Mouse (Mus musculus): Measurements from ENCODE around the gene Xrcc5. TPM values are rescaled to one million over a fixed set of nuclear protein-coding genes. Genes with fewer than 3 reads are reported as not detected.

The Xrcc5 gene
- polyA plus RNA-seq, 1 experiment from 2014 or later = 72.0 TPM

DNA sequence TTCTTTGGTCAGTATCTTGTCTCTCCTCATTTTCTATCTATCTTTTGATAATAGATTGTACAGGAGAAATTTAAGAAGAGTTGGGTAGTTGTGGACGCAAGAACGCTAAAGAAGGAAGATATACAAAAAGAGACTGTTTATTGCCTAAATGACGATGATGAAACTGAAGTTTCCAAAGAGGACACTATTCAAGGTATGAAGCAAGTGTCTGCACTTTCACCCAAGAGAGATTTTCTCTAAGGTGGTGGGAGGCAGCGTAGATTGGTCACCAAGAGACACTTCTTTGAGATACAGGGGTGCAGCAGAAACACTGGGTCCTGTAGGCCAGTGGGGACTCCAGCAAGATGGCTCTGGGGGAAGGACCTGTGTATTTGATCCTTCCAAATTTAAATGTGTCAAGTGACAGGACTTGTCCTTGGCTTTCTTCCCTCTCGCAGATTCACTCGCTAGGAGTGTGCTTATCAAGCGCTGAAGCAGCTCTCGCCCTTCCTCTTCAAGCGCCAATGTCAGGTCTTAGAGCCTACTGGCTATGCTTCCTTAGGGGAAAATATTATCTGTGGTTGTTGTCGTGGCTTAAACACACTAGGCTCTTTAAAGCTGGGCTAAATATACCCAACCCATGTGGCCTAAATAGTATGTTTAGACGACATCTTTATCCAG lies 19.1 kb downstream of the Xrcc5 start:
- WGBS = 96% methylated on average over 11 of the region's 11 CpGs
- Histone ChIP-seq H3K4me1 (ENCODE audit: control insufficient read depth, insufficient read depth, low read length) (no peaks in the 10 kb centered on the region), H3K36me3 (ENCODE audit: control insufficient read depth, insufficient read depth, low read length) (peaks cover 63% of the 10 kb centered on the region), H3K9me3 (ENCODE audit: control insufficient read depth, low read length) (no peaks in the 10 kb centered on the region), H3K9ac (ENCODE audit: low read depth, low read length) (no peak overlapping the region), H3K27me3 (ENCODE audit: control insufficient read depth, insufficient read depth, low read length) (no peaks in the 10 kb centered on the region), H3K27ac (ENCODE audit: low read depth, low read length) (no peak overlapping the region), H3K4me3 (ENCODE audit: low read length) (no peak overlapping the region), H3K4me2 (replicated peaks; ENCODE audit: low read depth, low read length) (no peak overlapping the region)
- ATAC-seq (ENCODE audit: low FRiP score, low TSS enrichment) = no peak

GRCm38 (mm10) chr1:72334807-72335206 lies 27.6 kb downstream of the Xrcc5 start:
- no peak overlapping the region for H3K4me2 ChIP-seq (replicated peaks; ENCODE audit: low read depth, low read length)
- H3K27ac ChIP-seq (ENCODE audit: low read depth, low read length) = no peak overlapping the region
- no peaks in the 10 kb centered on the region for H3K27me3 ChIP-seq (ENCODE audit: control insufficient read depth, insufficient read depth, low read length)
- peaks cover 51% of the 10 kb centered on the region for H3K36me3 ChIP-seq (ENCODE audit: control insufficient read depth, insufficient read depth, low read length)
- no peak overlapping the region for H3K9ac ChIP-seq (ENCODE audit: low read depth, low read length)
- no peaks in the 10 kb centered on the region for H3K4me1 ChIP-seq (ENCODE audit: control insufficient read depth, insufficient read depth, low read length)
- ATAC-seq (ENCODE audit: low FRiP score, low TSS enrichment) = no peak
- 94% methylated on average over 11 of the region's 11 CpGs for WGBS
- H3K4me3 ChIP-seq (ENCODE audit: low read length) = no peak overlapping the region
- H3K9me3 ChIP-seq (ENCODE audit: control insufficient read depth, low read length) = no peaks in the 10 kb centered on the region

DNA sequence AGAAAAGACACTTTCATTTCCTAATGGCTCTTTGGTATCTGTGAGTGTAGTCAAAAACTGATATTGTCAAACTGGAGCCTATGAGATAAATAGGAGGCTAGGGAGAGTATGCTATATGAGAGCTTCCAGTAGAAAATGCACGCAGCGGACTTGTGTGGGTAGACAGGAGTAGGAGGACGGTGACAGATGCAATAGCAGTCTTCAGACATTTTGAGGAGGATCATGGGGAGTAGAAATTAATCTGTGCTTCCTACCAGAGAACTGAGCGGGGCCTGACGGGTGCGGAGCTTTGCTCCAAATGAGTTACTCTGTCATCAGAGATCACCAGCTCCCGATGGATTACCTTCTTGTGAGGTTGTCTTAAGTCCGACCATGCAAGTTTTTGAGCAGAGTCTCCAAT lies 29.6 kb downstream of the Xrcc5 start:
- H3K4me3 ChIP-seq (ENCODE audit: low read length) = no peak overlapping the region
- no peaks in the 10 kb centered on the region for H3K27me3 ChIP-seq (ENCODE audit: control insufficient read depth, insufficient read depth, low read length)
- H3K9ac ChIP-seq (ENCODE audit: low read depth, low read length) = no peak overlapping the region
- H3K4me1 ChIP-seq (ENCODE audit: control insufficient read depth, insufficient read depth, low read length) = no peaks in the 10 kb centered on the region
- no peak for ATAC-seq (ENCODE audit: low FRiP score, low TSS enrichment)
- peaks cover 56% of the 10 kb centered on the region for H3K36me3 ChIP-seq (ENCODE audit: control insufficient read depth, insufficient read depth, low read length)
- no peak overlapping the region for H3K27ac ChIP-seq (ENCODE audit: low read depth, low read length)
- 94% methylated on average over 8 of the region's 8 CpGs for WGBS
- H3K9me3 ChIP-seq (ENCODE audit: control insufficient read depth, low read length) = no peaks in the 10 kb centered on the region
- no peak overlapping the region for H3K4me2 ChIP-seq (replicated peaks; ENCODE audit: low read depth, low read length)

DNA sequence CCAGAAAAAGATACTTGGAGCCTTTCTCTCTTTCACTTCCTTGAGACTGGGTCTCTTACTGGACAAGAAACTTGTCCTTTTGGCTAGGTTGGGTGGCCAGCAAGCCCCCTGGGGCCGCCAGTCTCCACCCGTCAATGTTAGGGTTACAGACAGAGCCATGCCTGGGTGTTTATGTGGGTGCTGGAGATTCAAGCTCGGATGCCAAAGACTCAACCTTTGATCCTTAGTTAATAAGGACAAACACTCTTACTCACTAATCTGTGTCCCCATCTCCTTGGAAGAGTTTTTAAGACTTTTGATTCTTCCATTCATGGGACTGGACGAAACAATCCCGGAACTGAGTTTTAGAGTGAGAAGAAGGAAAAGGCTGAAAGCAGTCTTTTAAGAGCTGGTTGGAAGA lies 31.1 kb downstream of the Xrcc5 start:
- Histone ChIP-seq H3K9ac (ENCODE audit: low read depth, low read length) (no peak overlapping the region), H3K4me2 (replicated peaks; ENCODE audit: low read depth, low read length) (no peak overlapping the region), H3K4me1 (ENCODE audit: control insufficient read depth, insufficient read depth, low read length) (no peaks in the 10 kb centered on the region), H3K9me3 (ENCODE audit: control insufficient read depth, low read length) (no peaks in the 10 kb centered on the region), H3K27me3 (ENCODE audit: control insufficient read depth, insufficient read depth, low read length) (no peaks in the 10 kb centered on the region), H3K27ac (ENCODE audit: low read depth, low read length) (no peak overlapping the region), H3K4me3 (ENCODE audit: low read length) (no peak overlapping the region), H3K36me3 (ENCODE audit: control insufficient read depth, insufficient read depth, low read length) (peaks cover 62% of the 10 kb centered on the region)
- 92% methylated on average over 5 of the region's 5 CpGs for WGBS
- ATAC-seq (ENCODE audit: low FRiP score, low TSS enrichment) = no peak

DNA sequence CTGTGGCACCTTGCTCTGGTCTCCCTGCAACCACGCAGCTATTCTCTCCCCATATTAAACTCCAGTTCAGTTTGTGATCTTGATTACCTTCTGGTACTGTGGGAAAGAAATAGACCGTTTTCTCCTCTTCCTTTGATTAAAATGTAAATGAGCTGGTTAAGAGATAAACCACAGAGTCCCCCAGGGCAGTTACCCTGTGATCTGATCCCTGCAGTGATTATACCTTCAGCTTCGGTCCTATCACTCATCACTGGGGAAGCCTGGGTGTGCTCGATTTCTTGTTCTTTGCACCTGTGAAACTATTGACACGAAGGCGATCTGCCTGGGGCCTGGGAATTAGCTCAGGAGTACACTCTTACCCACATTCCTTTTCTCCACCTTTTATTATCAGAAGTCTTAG lies 40.7 kb downstream of the Xrcc5 start:
- Histone ChIP-seq H3K36me3 (ENCODE audit: control insufficient read depth, insufficient read depth, low read length) (peaks cover 52% of the 10 kb centered on the region), H3K4me3 (ENCODE audit: low read length) (no peak overlapping the region), H3K4me2 (replicated peaks; ENCODE audit: low read depth, low read length) (no peak overlapping the region), H3K4me1 (ENCODE audit: control insufficient read depth, insufficient read depth, low read length) (no peaks in the 10 kb centered on the region), H3K27ac (ENCODE audit: low read depth, low read length) (no peak overlapping the region), H3K27me3 (ENCODE audit: control insufficient read depth, insufficient read depth, low read length) (no peaks in the 10 kb centered on the region), H3K9me3 (ENCODE audit: control insufficient read depth, low read length) (no peaks in the 10 kb centered on the region), H3K9ac (ENCODE audit: low read depth, low read length) (no peak overlapping the region)
- 64% methylated on average over 6 of the region's 6 CpGs for WGBS
- ATAC-seq (ENCODE audit: low FRiP score, low TSS enrichment) = no peak

- H3K36me3 ChIP-seq (ENCODE audit: control insufficient read depth, insufficient read depth, low read length) = peaks cover 16% of the 10 kb centered on the region; the same call in 1 of the 2 replicates
- WGBS = 94% methylated on average over 2 of the region's 2 CpGs
These were observed 47.6 kb downstream of the Xrcc5 start for GRCm38 (mm10) chr1:72354856-72355255.

GRCm38 (mm10) chr1:72358216-72358615 lies 51.0 kb downstream of the Xrcc5 start:
- Histone ChIP-seq H3K27ac (ENCODE audit: low read depth, low read length) (no peak overlapping the region), H3K36me3 (ENCODE audit: control insufficient read depth, insufficient read depth, low read length) (peaks cover 16% of the 10 kb centered on the region; the same call in 1 of the 2 replicates), H3K4me2 (replicated peaks; ENCODE audit: low read depth, low read length) (no peak overlapping the region), H3K27me3 (ENCODE audit: control insufficient read depth, insufficient read depth, low read length) (no peaks in the 10 kb centered on the region), H3K4me1 (ENCODE audit: control insufficient read depth, insufficient read depth, low read length) (no peaks in the 10 kb centered on the region), H3K9me3 (ENCODE audit: control insufficient read depth, low read length) (no peaks in the 10 kb centered on the region), H3K4me3 (ENCODE audit: low read length) (no peak overlapping the region), H3K9ac (ENCODE audit: low read depth, low read length) (no peak overlapping the region)
- whole genome bisulfite sequencing = 94% methylated on average over 2 of the region's 2 CpGs
- ATAC-seq (ENCODE audit: low FRiP score, low TSS enrichment) = no peak

More at GRCm38 (mm10) chr1:72354856-72355255, 47.6 kb downstream of the Xrcc5 start:
- Histone ChIP-seq H3K4me3 (ENCODE audit: low read length) (no peak overlapping the region), H3K4me1 (ENCODE audit: control insufficient read depth, insufficient read depth, low read length) (no peaks in the 10 kb centered on the region), H3K4me2 (replicated peaks; ENCODE audit: low read depth, low read length) (no peak overlapping the region), H3K27ac (ENCODE audit: low read depth, low read length) (no peak overlapping the region), H3K9ac (ENCODE audit: low read depth, low read length) (no peak overlapping the region), H3K9me3 (ENCODE audit: control insufficient read depth, low read length) (no peaks in the 10 kb centered on the region), H3K27me3 (ENCODE audit: control insufficient read depth, insufficient read depth, low read length) (no peaks in the 10 kb centered on the region)
- ATAC-seq (ENCODE audit: low FRiP score, low TSS enrichment) = no peak

- Histone ChIP-seq H3K4me3 (ENCODE audit: low read length) (no peak overlapping the region), H3K36me3 (ENCODE audit: control insufficient read depth, insufficient read depth, low read length) (peaks cover 10% of the 10 kb centered on the region; the same call in 1 of the 2 replicates), H3K27me3 (ENCODE audit: control insufficient read depth, insufficient read depth, low read length) (no peaks in the 10 kb centered on the region), H3K4me1 (ENCODE audit: control insufficient read depth, insufficient read depth, low read length) (no peaks in the 10 kb centered on the region), H3K4me2 (replicated peaks; ENCODE audit: low read depth, low read length) (no peak overlapping the region), H3K9me3 (ENCODE audit: control insufficient read depth, low read length) (no peaks in the 10 kb centered on the region), H3K27ac (ENCODE audit: low read depth, low read length) (no peak overlapping the region), H3K9ac (ENCODE audit: low read depth, low read length) (no peak overlapping the region)
- no peak for ATAC-seq (ENCODE audit: low FRiP score, low TSS enrichment)
- WGBS = 92% methylated on average over 2 of the region's 2 CpGs
These were observed 52.2 kb downstream of the Xrcc5 start for GRCm38 (mm10) chr1:72359462-72359861.

DNA sequence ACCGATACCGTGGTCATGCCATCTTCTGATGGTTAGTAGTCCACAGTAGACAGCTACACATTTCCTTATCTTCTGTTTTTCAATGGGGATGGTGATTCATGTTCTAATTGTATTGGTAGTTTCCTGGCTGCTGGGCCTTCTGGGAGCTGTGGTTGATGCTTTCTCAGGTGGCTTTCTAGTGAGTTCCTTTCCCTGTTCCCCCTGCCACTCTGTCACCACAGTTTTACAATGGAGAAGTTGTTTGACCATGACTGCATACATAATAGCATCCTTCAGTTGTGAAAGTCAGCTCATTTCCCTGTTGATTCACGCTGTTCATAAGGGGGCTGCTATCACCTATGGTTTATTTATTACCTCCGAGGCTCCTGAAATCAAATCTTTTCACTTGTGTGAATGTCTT lies 53.6 kb downstream of the Xrcc5 start:
- H3K9ac ChIP-seq (ENCODE audit: low read depth, low read length) = no peak overlapping the region
- 91% methylated on average over 4 of the region's 4 CpGs for WGBS
- peaks cover 10% of the 10 kb centered on the region; the same call in 1 of the 2 replicates for H3K36me3 ChIP-seq (ENCODE audit: control insufficient read depth, insufficient read depth, low read length)
- H3K4me3 ChIP-seq (ENCODE audit: low read length) = no peak overlapping the region
- H3K27me3 ChIP-seq (ENCODE audit: control insufficient read depth, insufficient read depth, low read length) = no peaks in the 10 kb centered on the region
- no peak for ATAC-seq (ENCODE audit: low FRiP score, low TSS enrichment)
- H3K27ac ChIP-seq (ENCODE audit: low read depth, low read length) = no peak overlapping the region
- no peaks in the 10 kb centered on the region for H3K9me3 ChIP-seq (ENCODE audit: control insufficient read depth, low read length)
- H3K4me2 ChIP-seq (replicated peaks; ENCODE audit: low read depth, low read length) = no peak overlapping the region
- no peaks in the 10 kb centered on the region for H3K4me1 ChIP-seq (ENCODE audit: control insufficient read depth, insufficient read depth, low read length)

Measured in kidney, embryonic 14.5 days (tissue).